Mouse (Mus musculus) bone marrow macrophage, adult 2 months (primary cell): Measurements from ENCODE around the gene Fam166a. TPM values are rescaled to one million over a fixed set of nuclear protein-coding genes. Genes with fewer than 3 reads are reported as not detected.
"Not testable (repeated sequence)": the region's sequence is repeated elsewhere in the genome, so short reads cannot be mapped to it uniquely, and the experiment has no call there.

Source experiments
- H3K27ac ChIP-seq: 2 replicates; pipeline ENCODE4 v1.5.1; 2012; ENCODE audit warnings: low read depth, low read length; ENCODE audit not compliant: insufficient read depth
- H3K4me1 ChIP-seq: 2 replicates; pipeline ENCODE4 v1.6.1; 2012; ENCODE audit warnings: low read length; ENCODE audit not compliant: control insufficient read depth, insufficient read depth
- H3K4me3 ChIP-seq: 2 replicates; pipeline ENCODE4 v1.5.1; 2012; ENCODE audit warnings: mild to moderate bottlenecking, low read length, moderate library complexity; ENCODE audit not compliant: insufficient read depth
- CTCF ChIP-seq: IDR thresholded peaks from 2 replicates; pipeline ENCODE4 v1.5.1; 2012; ENCODE audit warnings: low read depth, mild to moderate bottlenecking, low read length, moderate library complexity
- POLR2A ChIP-seq: IDR thresholded peaks from 2 replicates; pipeline ENCODE4 v1.6.1; 2012; ENCODE audit warnings: mild to moderate bottlenecking, low read depth, low read length, borderline replicate concordance
- polyA plus RNA-seq: library from polyadenylated mRNA; stranded (reverse); fragments of >200 nt; gene quantifications from 2 replicates; pipeline ENCODE4 v1.2.4, GENCODE M21; 2012; ENCODE audit not compliant: missing spikeins, insufficient read depth, insufficient read length

Gene Fam166a
- polyA plus RNA-seq, 1 experiment = not detected

- no peak overlapping the region for H3K27ac ChIP-seq
- peaks cover 13% of the 10 kb centered on the region; the same call in 1 of the 2 replicates for H3K4me1 ChIP-seq
- H3K4me3 ChIP-seq = peak overlapping the region; percentile 43
- TF ChIP-seq POLR2A = no peak
- TF ChIP-seq CTCF = no peak
These were observed 22.3 kb downstream of the Fam166a start for GRCm38 (mm10) chr2:25240723-25241437.

- Histone ChIP-seq H3K4me3 (peak overlapping the region; percentile 43), H3K4me1 (peaks cover 13% of the 10 kb centered on the region; the same call in 1 of the 2 replicates), H3K27ac (no peak overlapping the region)
- no peak for TF ChIP-seq POLR2A
These were observed 22.9 kb downstream of the Fam166a start for GRCm38 (mm10) chr2:25241438-25241775.

- Histone ChIP-seq H3K27ac (no peak within 1 kb of the TSS), H3K4me1 (peaks cover 13% of the 10 kb centered on the region; the same call in 1 of the 2 replicates), H3K4me3 (peak within 1 kb of the TSS; percentile 43)
- TF ChIP-seq POLR2A (no peak), CTCF (no peak)
These were observed 23.6 kb downstream of the Fam166a start, which contains the start of the genes Rnf208 and Cysrt1 for GRCm38 (mm10) chr2:25242101-25242506. Gene Rnf208 (plus strand): TSS chr2:25242255. Gene Cysrt1 (minus strand): TSS chr2:25242452.

GRCm38 (mm10) chr2:25243342-25243741 is 24.8 kb downstream of the Fam166a start:
- H3K4me1 ChIP-seq = peaks cover 13% of the 10 kb centered on the region; the same call in 1 of the 2 replicates

GRCm38 (mm10) chr2:25244144-25244543 is 25.6 kb downstream of the Fam166a start:
- H3K4me3 ChIP-seq = no peak overlapping the region
- TF ChIP-seq POLR2A = no peak
- TF ChIP-seq CTCF = no peak
- peaks cover 13% of the 10 kb centered on the region; the same call in 1 of the 2 replicates for H3K4me1 ChIP-seq
- no peak overlapping the region for H3K27ac ChIP-seq

More at GRCm38 (mm10) chr2:25243342-25243741, 24.8 kb downstream of the Fam166a start:
- H3K27ac ChIP-seq = no peak overlapping the region
- H3K4me3 ChIP-seq = no peak overlapping the region
- TF ChIP-seq CTCF (no peak), POLR2A (no peak)

- Histone ChIP-seq H3K4me3 (no peak within 1 kb of the TSS), H3K4me1 (peaks cover 2% of the 10 kb centered on the region; the same call in 1 of the 2 replicates), H3K27ac (no peak within 1 kb of the TSS)
- TF ChIP-seq CTCF = no peak
- TF ChIP-seq POLR2A = no peak
These were observed 27.9 kb downstream of the Fam166a start, which contains the start of gene AL732309.1 for GRCm38 (mm10) chr2:25246183-25247072. Gene AL732309.1 (minus strand): TSS chr2:25246863.

GRCm38 (mm10) chr2:25252331-25252730 is 33.8 kb downstream of the Fam166a start:
- TF ChIP-seq CTCF = no peak
- no peak for TF ChIP-seq POLR2A
- Histone ChIP-seq H3K4me3 (no peak overlapping the region), H3K4me1 (peaks cover 7% of the 10 kb centered on the region), H3K27ac (no peak overlapping the region)

- Histone ChIP-seq H3K27ac (peak within 1 kb of the TSS; percentile 65), H3K4me3 (peak within 1 kb of the TSS; percentile 97), H3K4me1 (peaks cover 7% of the 10 kb centered on the region)
- TF ChIP-seq POLR2A (no peak), CTCF (no peak)
These were observed 36.8 kb downstream of the Fam166a start, which contains the start of gene Tmem203 for GRCm38 (mm10) chr2:25255284-25255779. Gene Tmem203 (plus strand): TSS chr2:25255439.

GRCm38 (mm10) chr2:25256443-25257109 is 38.0 kb downstream of the Fam166a start:
- H3K4me1 ChIP-seq, H3K27ac ChIP-seq: not testable (repeated sequence)
- peak overlapping the region; percentile 97 for H3K4me3 ChIP-seq

- not testable (repeated sequence) for H3K4me1 ChIP-seq, H3K4me3 ChIP-seq, H3K27ac ChIP-seq
These were observed 38.7 kb downstream of the Fam166a start for GRCm38 (mm10) chr2:25257250-25257649.
